Mouse (Mus musculus) hindbrain, embryonic 13.5 days (tissue): ENCODE data around the gene Sytl1. TPM values are rescaled to one million over a fixed set of nuclear protein-coding genes. Genes with fewer than 3 reads are reported as not detected.
A peak's percentile ranks its signal among the peaks of the same experiment; 100 is the strongest.

ENCODE experiments used
- ATAC-seq: fragments of 200-750 bp; cut with Nextera tagmentation; 2 replicates; pipeline ENCODE4 v1.8.0; 2017; ENCODE audit warnings: moderate TSS enrichment; ENCODE audit not compliant: low FRiP score
- H3K27ac ChIP-seq: fragments of 300-500 bp; sonication (generic); 2 replicates; pipeline ENCODE4 v1.5.1; 2015; ENCODE audit warnings: inconsistent platforms, mild to moderate bottlenecking, moderate library complexity
- H3K27me3 ChIP-seq: fragments of 300-500 bp; sonication (generic); 2 replicates; pipeline ENCODE4 v1.6.1; 2015; ENCODE audit warnings: mild to moderate bottlenecking, inconsistent platforms
- H3K36me3 ChIP-seq: fragments of 300-500 bp; sonication (generic); 2 replicates; pipeline ENCODE4 v1.6.1; 2015; ENCODE audit warnings: mild to moderate bottlenecking, inconsistent platforms
- H3K4me1 ChIP-seq: fragments of 300-500 bp; sonication (generic); replicated peaks from 2 replicates; pipeline ENCODE4 v1.6.1; 2015; ENCODE audit warnings: inconsistent platforms
- H3K4me2 ChIP-seq: fragments of 300-500 bp; sonication (generic); 2 replicates; pipeline ENCODE4 v1.6.1; 2015; ENCODE audit warnings: inconsistent platforms, mild to moderate bottlenecking, moderate library complexity
- H3K4me3 ChIP-seq: fragments of 300-500 bp; sonication (generic); 2 replicates; pipeline ENCODE4 v1.5.1; 2015; ENCODE audit warnings: mild to moderate bottlenecking, inconsistent platforms
- H3K9ac ChIP-seq: fragments of 300-500 bp; sonication (generic); 2 replicates; pipeline ENCODE4 v1.6.1; 2015; ENCODE audit warnings: mild to moderate bottlenecking, inconsistent platforms
- H3K9me3 ChIP-seq: fragments of 300-500 bp; sonication (generic); 2 replicates; pipeline ENCODE4 v1.6.1; 2016; ENCODE audit warnings: inconsistent platforms
- WGBS: fragments of 180-500 bp; shearing (Covaris S2); methylation state at CpG from one replicate; pipeline ENCODE4 v1.1.7; 2015; 5-methylcytosine and 5-hydroxymethylcytosine counted together
- polyA plus RNA-seq: library from polyadenylated mRNA; unstranded; fragments of >200 nt; fragmentation: Nextera tagmentation; extraction: Ambion mirVana; gene quantifications from 2 replicates; pipeline ENCODE4 v1.2.1, GENCODE M21; 2015

Gene Sytl1
- polyA plus RNA-seq, 1 experiment from 2014 or later: 0.69 TPM

- Histone ChIP-seq H3K27ac (no peak overlapping the region), H3K4me3 (peak overlapping the region; percentile 32), H3K9ac (peak overlapping the region; percentile 67), H3K27me3 (peaks cover 54% of the 10 kb centered on the region), H3K4me1 (peaks cover 30% of the 10 kb centered on the region), H3K9me3 (no peaks in the 10 kb centered on the region), H3K4me2 (peak overlapping the region; percentile 56), H3K36me3 (no peaks in the 10 kb centered on the region)
- ATAC-seq: no peak
- WGBS: 1% methylated on average over 25 of the region's 25 CpGs
Measured at GRCm38 (mm10) chr4:133220656-133221055, 42.3 kb downstream of the Sytl1 start.

- 95% methylated on average over 3 of the region's 3 CpGs for WGBS
- Histone ChIP-seq H3K4me1 (peaks cover 25% of the 10 kb centered on the region), H3K9me3 (no peaks in the 10 kb centered on the region), H3K36me3 (no peaks in the 10 kb centered on the region), H3K4me3 (no peak overlapping the region), H3K27ac (no peak overlapping the region), H3K9ac (no peak overlapping the region), H3K27me3 (peaks cover 69% of the 10 kb centered on the region), H3K4me2 (no peak overlapping the region)
- no peak for ATAC-seq
Measured at GRCm38 (mm10) chr4:133218745-133219144, 44.2 kb downstream of the Sytl1 start.

GRCm38 (mm10) chr4:133217641-133218040 is 45.3 kb downstream of the Sytl1 start:
- 3% methylated on average over 5 of the region's 5 CpGs for whole genome bisulfite sequencing
- Histone ChIP-seq H3K9ac (no peak overlapping the region), H3K36me3 (no peaks in the 10 kb centered on the region), H3K4me3 (no peak overlapping the region), H3K4me2 (no peak overlapping the region), H3K4me1 (peaks cover 31% of the 10 kb centered on the region), H3K9me3 (no peaks in the 10 kb centered on the region), H3K27me3 (peaks cover 77% of the 10 kb centered on the region), H3K27ac (no peak overlapping the region)
- no peak; the same call in 1 of the 2 replicates for ATAC-seq

- no peak for ATAC-seq
- 12% methylated on average over 10 of the region's 10 CpGs for WGBS
- Histone ChIP-seq H3K4me2 (peak overlapping the region; percentile 95), H3K27ac (no peak overlapping the region), H3K27me3 (peaks cover 59% of the 10 kb centered on the region), H3K9me3 (no peaks in the 10 kb centered on the region), H3K4me1 (peaks cover 27% of the 10 kb centered on the region), H3K9ac (peak overlapping the region; percentile 81; the same call in 1 of the 2 replicates), H3K4me3 (peak overlapping the region; percentile 66), H3K36me3 (no peaks in the 10 kb centered on the region)
Measured at GRCm38 (mm10) chr4:133213661-133214060, 49.3 kb downstream of the Sytl1 start.

GRCm38 (mm10) chr4:133213268-133213590 is 49.7 kb downstream of the Sytl1 start:
- ATAC-seq: no peak
- Histone ChIP-seq H3K36me3 (no peaks in the 10 kb centered on the region), H3K27ac (no peak overlapping the region), H3K9ac (peak overlapping the region; percentile 81), H3K4me1 (peaks cover 27% of the 10 kb centered on the region), H3K4me3 (peak overlapping the region; percentile 66), H3K9me3 (no peaks in the 10 kb centered on the region), H3K27me3 (peaks cover 59% of the 10 kb centered on the region), H3K4me2 (peak overlapping the region; percentile 95)
- WGBS: 2% methylated on average over 8 of the region's 9 CpGs

- Histone ChIP-seq H3K4me2 (peak overlapping the region; percentile 95), H3K9ac (peak overlapping the region; percentile 81), H3K36me3 (no peaks in the 10 kb centered on the region), H3K27me3 (peaks cover 62% of the 10 kb centered on the region), H3K4me3 (peak overlapping the region; percentile 66), H3K27ac (no peak overlapping the region), H3K4me1 (peaks cover 23% of the 10 kb centered on the region), H3K9me3 (no peaks in the 10 kb centered on the region)
- 2% methylated on average over 44 of the region's 44 CpGs for WGBS
- ATAC-seq: peak; percentile 79
Measured at GRCm38 (mm10) chr4:133212562-133213267, 50.2 kb downstream of the Sytl1 start.

GRCm38 (mm10) chr4:133211751-133212561 is 51.0 kb downstream of the Sytl1 start, which contains the start of the genes Cd164l2 and Gpr3:
TSS of gene Cd164l2 (plus strand) at chr4:133212131.
TSS of gene Gpr3 (minus strand) at chr4:133212536.
- WGBS: 2% methylated on average over 51 of the region's 52 CpGs
- H3K27me3 ChIP-seq: peaks cover 62% of the 10 kb centered on the region

GRCm38 (mm10) chr4:133210788-133211390 is 52.0 kb downstream of the Sytl1 start:
- Histone ChIP-seq H3K4me1 (peaks cover 19% of the 10 kb centered on the region), H3K36me3 (no peaks in the 10 kb centered on the region), H3K4me3 (no peak overlapping the region), H3K27ac (no peak overlapping the region), H3K9ac (no peak overlapping the region), H3K9me3 (no peaks in the 10 kb centered on the region), H3K27me3 (peaks cover 61% of the 10 kb centered on the region), H3K4me2 (no peak overlapping the region)
- 94% methylated on average over 19 of the region's 19 CpGs for WGBS
- ATAC-seq: no peak

More at GRCm38 (mm10) chr4:133211751-133212561, 51.0 kb downstream of the Sytl1 start, which contains the start of the genes Cd164l2 and Gpr3:
- H3K27ac ChIP-seq: no peak within 1 kb of the TSS
- H3K4me3 ChIP-seq: peak within 1 kb of the TSS; percentile 66
- peak within 1 kb of the TSS; percentile 95 for H3K4me2 ChIP-seq
- peak within 1 kb of the TSS; percentile 81 for H3K9ac ChIP-seq
- ATAC-seq: peak; percentile 74
- H3K4me1 ChIP-seq: peaks cover 19% of the 10 kb centered on the region
- no peaks in the 10 kb centered on the region for H3K36me3 ChIP-seq
- H3K9me3 ChIP-seq: no peaks in the 10 kb centered on the region

GRCm38 (mm10) chr4:133210023-133210787 is 52.7 kb downstream of the Sytl1 start:
- Histone ChIP-seq H3K27ac (no peak overlapping the region), H3K4me3 (no peak overlapping the region), H3K27me3 (peaks cover 54% of the 10 kb centered on the region), H3K36me3 (no peaks in the 10 kb centered on the region), H3K9ac (no peak overlapping the region), H3K4me1 (peaks cover 19% of the 10 kb centered on the region), H3K4me2 (no peak overlapping the region), H3K9me3 (no peaks in the 10 kb centered on the region)
- 93% methylated on average over 24 of the region's 24 CpGs for WGBS
- ATAC-seq: no peak

GRCm38 (mm10) chr4:133209366-133209765 is 53.5 kb downstream of the Sytl1 start:
- Histone ChIP-seq H3K27me3 (peaks cover 46% of the 10 kb centered on the region), H3K9ac (no peak overlapping the region), H3K4me2 (no peak overlapping the region), H3K27ac (no peak overlapping the region), H3K4me1 (peaks cover 27% of the 10 kb centered on the region), H3K36me3 (no peaks in the 10 kb centered on the region), H3K9me3 (no peaks in the 10 kb centered on the region), H3K4me3 (no peak overlapping the region)
- peak; percentile 19; the same call in 1 of the 2 replicates for ATAC-seq
- WGBS: 6% methylated on average over 11 of the region's 11 CpGs

- H3K4me3 ChIP-seq: no peak overlapping the region
- no peak for ATAC-seq
- no peaks in the 10 kb centered on the region for H3K9me3 ChIP-seq
- H3K27me3 ChIP-seq: peaks cover 8% of the 10 kb centered on the region; the same call in 1 of the 2 replicates
- peak overlapping the region; percentile 36; the same call in 1 of the 2 replicates for H3K9ac ChIP-seq
- no peak overlapping the region for H3K4me2 ChIP-seq
- H3K4me1 ChIP-seq: peaks cover 39% of the 10 kb centered on the region
- 32% methylated on average over 7 of the region's 7 CpGs for WGBS
- H3K27ac ChIP-seq: peak overlapping the region; percentile 68
- no peaks in the 10 kb centered on the region for H3K36me3 ChIP-seq
Measured at GRCm38 (mm10) chr4:133204379-133204778, 58.5 kb downstream of the Sytl1 start.
